Mouse (Mus musculus): ENCODE results near the gene Abt1. TPM values are rescaled to one million over a fixed set of nuclear protein-coding genes. Genes with fewer than 3 reads are reported as not detected.

Gene Abt1
- total RNA-seq, 2 experiments from 2014 or later: 8.9 to 9.8 TPM

- Histone ChIP-seq H3K27ac (peak overlapping the region; percentile 9), H3K4me3 (peak overlapping the region; percentile 62)
- TF ChIP-seq CTCF (IDR thresholded peaks at IDR 0.05): no peak
- intact Hi-C loops (cut with DNase I): loop anchor here (5.0 to 10.0 kb wide), 4 partner anchors 255 to 1488 kb away; partner anchors contain the start of genes Hist1h2ac, Hist1h2bb, Hist1h2bc and Hist1h3c
- no peak for DNase-seq (ENCODE audit: extremely low spot score in 1 of 2, low spot score in 2 of 2)
Measured at GRCm38 (mm10) chr13:23429771-23430380, 6.2 kb upstream of the Abt1 start.

GRCm38 (mm10) chr13:23428166-23428993 lies 4.7 kb upstream of the Abt1 start:
- intact Hi-C loops (cut with DNase I): no loop called here
- DNase-seq (ENCODE audit: extremely low spot score in 1 of 2, low spot score in 2 of 2): no peak
- no peak for TF ChIP-seq CTCF (IDR thresholded peaks at IDR 0.05)
- no peak overlapping the region for H3K4me3 ChIP-seq
- no peak overlapping the region for H3K27ac ChIP-seq

- TF ChIP-seq CTCF (IDR thresholded peaks at IDR 0.05): no peak
- no peak overlapping the region for H3K27ac ChIP-seq
- no peak overlapping the region for H3K4me3 ChIP-seq
- intact Hi-C loops (cut with DNase I): no loop called here
- no peak for DNase-seq (ENCODE audit: extremely low spot score in 1 of 2, low spot score in 2 of 2)
Measured at GRCm38 (mm10) chr13:23427401-23427910, 3.8 kb upstream of the Abt1 start.

GRCm38 (mm10) chr13:23426922-23427321 lies 3.3 kb upstream of the Abt1 start:
- peak in 1 of 2 experiments; percentile 48 for DNase-seq (ENCODE audit: extremely low spot score in 1 of 2, low spot score in 2 of 2)
- TF ChIP-seq CTCF (IDR thresholded peaks at IDR 0.05): no peak
- Histone ChIP-seq H3K27ac (no peak overlapping the region), H3K4me3 (no peak overlapping the region)
- intact Hi-C loops (cut with DNase I): no loop called here

GRCm38 (mm10) chr13:23426335-23426734 lies 2.7 kb upstream of the Abt1 start:
- TF ChIP-seq CTCF (IDR thresholded peaks at IDR 0.05): no peak
- Histone ChIP-seq H3K27ac (no peak overlapping the region), H3K4me3 (no peak overlapping the region)
- DNase-seq (ENCODE audit: extremely low spot score in 1 of 2, low spot score in 2 of 2): peak; percentile 42 to 53
- intact Hi-C loops (cut with DNase I): no loop called here

GRCm38 (mm10) chr13:23425505-23425904 lies 1.8 kb upstream of the Abt1 start:
- intact Hi-C loops (cut with DNase I): no loop called here
- no peak overlapping the region for H3K27ac ChIP-seq
- no peak for TF ChIP-seq CTCF (IDR thresholded peaks at IDR 0.05)
- DNase-seq (ENCODE audit: extremely low spot score in 1 of 2, low spot score in 2 of 2): peak; percentile 61 to 77
- no peak overlapping the region for H3K4me3 ChIP-seq

GRCm38 (mm10) chr13:23424494-23425325 lies 1.0 kb upstream of the Abt1 start:
- peak overlapping the region; percentile 67 for H3K27ac ChIP-seq
- intact Hi-C loops (cut with DNase I): loop anchor here (1.0 to 5.0 kb wide), 3 partner anchors 100 to 338 kb away; partner anchors contain the start of genes Hist1h1a, Hist1h3a and Hist1h4a

GRCm38 (mm10) chr13:23424052-23424380 lies 350 bp upstream of the Abt1 start:
- no peak for TF ChIP-seq CTCF (IDR thresholded peaks at IDR 0.05)
- H3K4me3 ChIP-seq: peak overlapping the region; percentile 84
- H3K27ac ChIP-seq: peak overlapping the region; percentile 58; the same call in 1 of the 2 replicates
- intact Hi-C loops (cut with DNase I): loop anchor here (1.0 to 5.0 kb wide), 3 partner anchors 100 to 338 kb away; partner anchors contain the start of genes Hist1h1a, Hist1h3a and Hist1h4a
- no peak for DNase-seq (ENCODE audit: extremely low spot score in 1 of 2, low spot score in 2 of 2)

More at GRCm38 (mm10) chr13:23424494-23425325, 1.0 kb upstream of the Abt1 start:
- H3K4me3 ChIP-seq: peak overlapping the region; percentile 84
- TF ChIP-seq CTCF (IDR thresholded peaks at IDR 0.05): peak; percentile 97
- peak; percentile 86 to 89 for DNase-seq (ENCODE audit: extremely low spot score in 1 of 2, low spot score in 2 of 2)

GRCm38 (mm10) chr13:23422351-23422750 lies 1.3 kb downstream of the Abt1 start:
- no peak for DNase-seq (ENCODE audit: extremely low spot score in 1 of 2, low spot score in 2 of 2)
- intact Hi-C loops (cut with DNase I): loop anchor here (5.0 kb wide), 2 partner anchors 175 to 340 kb away; partner anchors contain the start of genes Hist1h1a, Hist1h3a and Hist1h4a
- TF ChIP-seq CTCF (IDR thresholded peaks at IDR 0.05): no peak
- Histone ChIP-seq H3K27ac (no peak overlapping the region), H3K4me3 (no peak overlapping the region)

GRCm38 (mm10) chr13:23412630-23413521 lies 10.8 kb downstream of the Abt1 start:
- intact Hi-C loops (cut with DNase I): loop anchor here (1.0 to 5.0 kb wide), 3 partner anchors 12 to 1703 kb away; no protein-coding TSS in a partner anchor
- DNase-seq (ENCODE audit: extremely low spot score in 1 of 2, low spot score in 2 of 2): peak; percentile 73 to 82
- no peak for TF ChIP-seq CTCF (IDR thresholded peaks at IDR 0.05)
- H3K27ac ChIP-seq: no peak overlapping the region; the same call in 1 of the 2 replicates
- peak overlapping the region; percentile 51 for H3K4me3 ChIP-seq

Data from left cerebral cortex, adult 2 months (tissue).